Mouse (Mus musculus) kidney, adult 2 months (tissue): ENCODE data around the gene Hdac7.

Source experiments
- CTCF ChIP-seq: fragments of 200-500 bp; conservative IDR thresholded peaks from 2 replicates; pipeline ENCODE4 v1.5.1; 2011; ENCODE audit warnings: low read depth, mild to moderate bottlenecking, control low read depth, low read length, moderate library complexity, mixed read lengths; ENCODE audit not compliant: insufficient read depth, insufficient read length
- POLR2A ChIP-seq: fragments of 200-500 bp; IDR thresholded peaks from one replicate; pipeline ENCODE4 v1.6.1; 2011; ENCODE audit warnings: low read depth, low read length, control low read depth

GRCm38 (mm10) chr15:97752491-97752890, 91.8 kb downstream of the Hdac7 start:
- no peak for TF ChIP-seq POLR2A
- no peak for TF ChIP-seq CTCF
